Mouse (Mus musculus) E14TG2a.4 (cell line): ENCODE data around the gene Trmo.

Experiments used
- H3K27me3 ChIP-seq: 2 replicates; pipeline ENCODE4 v1.6.1; 2014; ENCODE audit warnings: low read length, control low read depth; ENCODE audit not compliant: insufficient read depth
- H3K36me3 ChIP-seq: 2 replicates; pipeline ENCODE4 v1.6.1; 2014; ENCODE audit warnings: low read length, control low read depth; ENCODE audit not compliant: insufficient read depth
- H3K4me1 ChIP-seq: replicated peaks from 2 replicates; pipeline ENCODE4 v1.6.1; 2014; ENCODE audit warnings: low read depth, low read length, control low read depth
- H3K4me3 ChIP-seq: replicated peaks from 2 replicates; pipeline ENCODE4 v1.5.1; 2014; ENCODE audit warnings: mild to moderate bottlenecking, low read length
- H3K9me3 ChIP-seq: 2 replicates; pipeline ENCODE4 v1.6.1; 2014; ENCODE audit warnings: low read length, control low read depth
- CTCF ChIP-seq: conservative IDR thresholded peaks from 2 replicates; pipeline ENCODE4 v1.5.1; 2014; ENCODE audit warnings: low read length
- NANOG ChIP-seq: IDR thresholded peaks from 2 replicates; pipeline ENCODE4 v1.6.1; 2014; ENCODE audit warnings: borderline replicate concordance, low read length, mixed read lengths
- POU5F1 ChIP-seq: IDR thresholded peaks from 2 replicates; pipeline ENCODE4 v1.6.1; 2014; ENCODE audit warnings: low read length, borderline replicate concordance

Gene Trmo

DNA sequence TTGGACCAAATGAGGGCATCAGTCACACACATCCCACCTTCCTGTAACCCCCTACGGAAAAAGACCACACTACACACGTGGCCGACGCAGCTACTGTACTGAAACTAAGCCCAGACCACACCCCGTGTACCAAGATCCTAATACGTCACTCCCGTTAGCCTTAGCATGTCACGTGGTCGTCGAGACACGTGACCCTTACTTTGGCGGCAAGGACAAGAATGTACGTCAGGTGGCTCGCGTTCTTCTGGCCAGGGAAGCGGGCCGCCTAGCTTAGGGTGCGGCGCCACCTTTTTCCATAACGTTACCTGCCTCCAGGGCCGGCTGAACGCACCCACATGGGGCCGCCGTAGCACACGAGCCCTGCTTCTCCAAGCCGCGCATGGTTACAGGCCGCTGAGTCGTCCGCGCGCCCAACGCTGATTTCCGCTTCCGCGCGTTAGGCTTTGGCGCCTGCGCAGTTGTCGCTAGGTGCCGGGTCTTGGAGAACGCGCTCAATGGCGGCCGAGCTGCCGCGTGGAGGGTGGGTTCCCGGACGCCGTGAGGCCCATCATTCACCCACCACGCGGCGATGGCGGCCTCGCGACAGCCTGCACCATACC, at the start of gene Trmo:
TSS of gene Trmo (minus strand) at position 425 of the 599 bp plus-strand sequence.
- Histone ChIP-seq H3K36me3 (peaks cover 37% of the 10 kb centered on the region), H3K4me3 (peak within 1 kb of the TSS; percentile 84), H3K27me3 (no peaks in the 10 kb centered on the region), H3K4me1 (peaks cover 10% of the 10 kb centered on the region), H3K9me3 (no peaks in the 10 kb centered on the region)
- TF ChIP-seq NANOG, result no peak
- TF ChIP-seq CTCF, result no peak
- TF ChIP-seq POU5F1, result no peak

DNA sequence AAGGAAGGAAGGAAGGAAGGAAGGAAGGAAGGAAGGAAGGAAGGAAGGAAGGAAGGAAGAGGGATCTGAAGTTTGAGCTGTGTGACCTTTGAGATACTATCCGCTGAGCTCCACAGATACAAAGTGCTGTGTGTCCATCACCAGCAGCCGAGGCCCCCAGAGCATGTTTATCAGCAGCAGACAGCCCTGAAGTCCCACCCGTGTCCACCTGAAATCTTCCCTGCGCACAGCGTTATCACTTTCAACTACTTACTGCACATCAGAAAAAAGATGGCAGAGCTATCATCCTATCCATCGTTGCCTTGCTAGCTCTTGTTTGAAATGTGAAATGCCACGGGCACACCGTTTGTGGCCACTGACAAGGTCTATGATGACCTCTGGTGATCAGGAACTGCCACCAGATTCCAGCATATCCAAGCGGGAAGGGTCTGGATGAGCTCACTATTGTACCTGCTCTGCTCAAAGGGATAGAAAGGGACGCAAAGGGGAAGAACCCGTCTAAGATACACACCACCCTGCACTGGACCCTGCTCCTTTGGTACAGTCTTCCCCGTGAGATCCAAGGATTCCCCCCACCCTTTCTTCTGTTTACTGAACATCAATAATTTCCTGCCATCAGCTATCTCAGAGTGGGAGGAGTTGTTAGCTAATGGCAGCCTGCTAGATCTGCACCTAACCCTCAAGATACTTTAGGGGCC, 43.3 kb upstream of the Trmo start:
- H3K4me1 ChIP-seq, result 0 out of 2 replicates have a peak, but pooled peaks cover 4% of the 10 kb centered on the region
- TF ChIP-seq POU5F1, result no peak
- TF ChIP-seq NANOG, result no peak
- no peak for TF ChIP-seq CTCF
- no peak overlapping the region for H3K4me3 ChIP-seq
- H3K36me3 ChIP-seq, result no peaks in the 10 kb centered on the region
- H3K9me3 ChIP-seq, result no peaks in the 10 kb centered on the region
- peaks cover 9% of the 10 kb centered on the region for H3K27me3 ChIP-seq

DNA sequence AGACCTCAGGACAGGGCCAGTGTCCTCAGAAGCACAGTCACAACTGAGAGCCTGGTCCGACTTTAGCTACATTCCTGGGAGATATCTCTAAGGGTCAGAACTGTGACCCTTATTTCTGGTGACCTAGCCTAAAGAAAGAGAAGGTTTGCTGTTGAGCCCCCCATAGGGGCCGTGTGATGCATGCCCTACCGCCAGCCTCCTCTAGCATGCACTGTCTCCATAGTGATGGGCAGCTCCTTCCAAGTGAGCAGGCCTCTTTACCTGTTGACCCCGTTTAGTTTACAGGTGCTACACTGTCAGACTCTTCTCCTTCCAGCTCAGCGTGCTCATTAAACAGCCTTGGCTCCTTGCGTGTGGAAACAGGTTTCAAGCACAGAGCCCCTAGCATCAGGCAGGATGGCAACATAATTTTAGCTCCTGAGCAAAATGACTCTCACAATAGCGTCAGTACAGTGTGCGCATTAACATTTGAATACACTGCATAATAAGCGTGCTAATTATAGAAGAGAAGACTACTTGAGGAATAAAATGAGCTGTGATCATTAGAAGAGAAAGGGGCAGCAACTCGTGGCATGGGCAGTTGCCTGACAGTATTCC, 39.8 kb upstream of the Trmo start:
- Histone ChIP-seq H3K4me3 (no peak overlapping the region), H3K9me3 (no peaks in the 10 kb centered on the region), H3K36me3 (no peaks in the 10 kb centered on the region), H3K4me1 (0 out of 2 replicates have a peak, but pooled peaks cover 4% of the 10 kb centered on the region), H3K27me3 (peaks cover 14% of the 10 kb centered on the region)
- TF ChIP-seq POU5F1, result no peak
- TF ChIP-seq NANOG, result no peak
- TF ChIP-seq CTCF, result no peak

DNA sequence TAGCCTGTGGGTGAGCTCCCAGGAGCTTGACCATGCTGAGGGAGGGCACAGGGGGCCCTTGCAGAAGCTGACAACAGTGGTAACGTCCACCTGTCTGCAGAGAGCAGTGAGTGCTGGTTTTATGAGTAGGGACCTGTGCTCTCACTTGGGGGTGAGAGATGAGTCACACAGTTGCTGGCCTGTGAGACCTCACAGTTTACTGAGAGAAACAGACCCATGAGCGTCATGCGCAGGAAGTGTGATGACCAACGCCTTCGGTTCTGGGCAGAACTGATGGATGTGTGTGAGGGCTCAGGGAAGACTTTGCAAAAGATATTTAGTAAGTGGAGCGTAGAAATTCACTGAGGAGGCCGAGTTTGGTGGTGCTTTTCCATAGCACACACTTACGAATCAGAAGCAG, 33.4 kb upstream of the Trmo start:
- Histone ChIP-seq H3K36me3 (no peaks in the 10 kb centered on the region), H3K4me3 (no peak overlapping the region), H3K4me1 (peaks cover 12% of the 10 kb centered on the region), H3K9me3 (no peaks in the 10 kb centered on the region), H3K27me3 (peaks cover 13% of the 10 kb centered on the region; the same call in 1 of the 2 replicates)
- TF ChIP-seq POU5F1 (no peak), NANOG (no peak), CTCF (no peak)

DNA sequence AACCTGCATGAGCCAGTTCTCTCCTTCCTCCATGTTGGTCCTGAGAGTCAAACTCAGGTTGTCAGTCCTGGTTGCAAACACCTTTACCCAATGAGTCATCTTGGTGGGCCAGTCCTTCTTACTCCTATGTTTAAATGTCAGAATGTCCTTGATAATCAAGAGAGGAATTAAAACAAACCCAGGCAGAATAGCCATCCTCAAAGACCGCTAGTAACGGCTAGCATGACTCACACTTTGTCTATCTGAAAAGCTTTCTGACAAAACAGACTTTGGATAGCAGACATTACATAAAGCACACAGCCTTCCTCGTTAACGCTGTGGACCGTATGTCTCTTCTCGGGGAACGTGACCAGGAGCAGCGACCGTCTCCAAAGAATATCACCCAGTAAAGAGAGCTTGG, 29.6 kb upstream of the Trmo start:
- Histone ChIP-seq H3K9me3 (no peaks in the 10 kb centered on the region), H3K36me3 (no peaks in the 10 kb centered on the region), H3K4me1 (peaks cover 19% of the 10 kb centered on the region), H3K27me3 (peaks cover 11% of the 10 kb centered on the region; the same call in 1 of the 2 replicates), H3K4me3 (no peak overlapping the region)
- no peak for TF ChIP-seq CTCF
- no peak for TF ChIP-seq NANOG
- TF ChIP-seq POU5F1, result no peak

DNA sequence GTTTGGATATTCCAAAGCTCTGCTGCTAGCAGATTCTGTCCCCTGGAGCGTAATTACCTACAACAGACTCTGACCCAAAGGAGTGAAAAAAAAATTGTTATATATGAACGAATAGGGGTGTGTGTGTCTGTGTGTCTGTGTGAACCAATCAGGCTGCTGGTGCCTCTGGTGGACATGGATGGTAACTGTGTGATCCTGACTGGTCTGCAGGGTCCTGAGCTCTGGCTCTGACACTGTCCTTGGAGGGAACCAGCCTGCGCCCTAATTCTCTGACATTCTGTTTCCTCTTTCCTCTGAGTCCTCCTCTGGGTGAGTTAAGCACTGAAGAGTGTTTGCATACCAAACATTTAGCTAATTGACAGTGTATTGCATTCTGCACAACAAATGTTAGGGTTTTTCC, 28.3 kb upstream of the Trmo start:
- Histone ChIP-seq H3K4me3 (no peak overlapping the region), H3K36me3 (no peaks in the 10 kb centered on the region), H3K9me3 (no peaks in the 10 kb centered on the region), H3K4me1 (peaks cover 19% of the 10 kb centered on the region), H3K27me3 (peaks cover 12% of the 10 kb centered on the region; the same call in 1 of the 2 replicates)
- TF ChIP-seq CTCF (0 out of 2 replicates have a peak, but pooled peaks have one; percentile 9), NANOG (no peak), POU5F1 (no peak)

DNA sequence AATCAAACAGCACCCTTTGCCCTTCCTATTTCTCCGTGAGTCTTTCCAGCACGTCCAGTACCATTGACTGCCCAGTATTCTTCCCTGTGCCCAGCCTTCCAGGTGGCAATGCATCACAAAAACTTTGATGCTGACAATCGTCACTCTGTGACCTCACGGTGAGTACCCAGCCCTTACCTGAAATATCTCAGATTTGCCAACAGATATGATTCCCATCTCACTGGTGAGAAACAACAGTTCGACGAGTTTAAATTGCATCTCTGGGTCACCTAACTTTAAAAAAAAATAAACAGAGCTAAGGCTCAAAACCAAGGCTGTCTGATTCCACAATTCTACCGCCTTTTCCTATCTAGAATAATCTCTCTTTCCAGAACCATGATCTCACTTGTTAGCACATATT, 24.2 kb upstream of the Trmo start, which contains the start of gene Hemgn:
TSS of gene Hemgn (minus strand) at position 101 of the 400 bp plus-strand sequence.
- H3K4me3 ChIP-seq, result no peak within 1 kb of the TSS
- peaks cover 14% of the 10 kb centered on the region for H3K4me1 ChIP-seq
- TF ChIP-seq NANOG, result no peak
- H3K36me3 ChIP-seq, result no peaks in the 10 kb centered on the region
- H3K9me3 ChIP-seq, result peaks cover 8% of the 10 kb centered on the region; the same call in 1 of the 2 replicates
- H3K27me3 ChIP-seq, result peaks cover 14% of the 10 kb centered on the region

DNA sequence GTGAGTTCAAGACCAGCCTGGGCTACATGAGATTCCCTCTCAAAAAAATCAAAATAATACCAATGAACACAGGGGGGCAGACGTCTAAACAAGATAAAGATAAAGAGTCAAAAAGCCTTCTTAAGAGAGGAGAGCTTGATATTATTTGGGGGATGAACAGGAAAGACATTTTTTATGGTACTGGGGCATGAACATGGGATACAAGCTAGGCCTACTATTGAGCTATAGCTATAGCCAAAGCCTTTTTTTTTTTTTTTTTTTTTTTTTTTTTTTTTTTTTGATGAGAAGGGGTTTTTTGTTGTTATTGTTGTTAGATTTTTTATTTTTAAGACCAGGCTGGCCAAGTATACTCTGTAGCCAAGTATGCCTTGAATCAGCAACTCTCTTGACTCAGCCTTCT, 22.9 kb upstream of the Trmo start:
- TF ChIP-seq POU5F1 (no peak), CTCF (no peak), NANOG (no peak)
- H3K9me3 ChIP-seq, result peaks cover 8% of the 10 kb centered on the region; the same call in 1 of the 2 replicates
- no peaks in the 10 kb centered on the region for H3K36me3 ChIP-seq
- peaks cover 2% of the 10 kb centered on the region; the same call in 1 of the 2 replicates for H3K4me1 ChIP-seq
- H3K27me3 ChIP-seq, result peaks cover 14% of the 10 kb centered on the region
- no peak overlapping the region for H3K4me3 ChIP-seq
